Mouse (Mus musculus) retina, postnatal 1 day (tissue): ENCODE results near the gene Gabpa.

Experiments
- DNase-seq: peaks from one replicate; pipeline ENCODE4 v3.0.0-alpha.2; 2012

The Gabpa gene

GRCm38 (mm10) chr16:84834745-84835440 is at the start of gene Gabpa:
TSS of gene Gabpa (plus strand) at chr16:84834925.
- peak; percentile 99 for DNase-seq

- DNase-seq = no peak
Measured at GRCm38 (mm10) chr16:84784966-84785365, 49.8 kb upstream of the Gabpa start.

- DNase-seq = no peak
Measured at GRCm38 (mm10) chr16:84790595-84791165, 44.0 kb upstream of the Gabpa start.

GRCm38 (mm10) chr16:84793401-84793800 is 41.3 kb upstream of the Gabpa start:
- DNase-seq = no peak

GRCm38 (mm10) chr16:84795337-84795736 is 39.4 kb upstream of the Gabpa start:
- DNase-seq = no peak

- DNase-seq = no peak
Measured at GRCm38 (mm10) chr16:84796678-84797077, 38.0 kb upstream of the Gabpa start.

- no peak for DNase-seq
Measured at GRCm38 (mm10) chr16:84800038-84800437, 34.7 kb upstream of the Gabpa start.

GRCm38 (mm10) chr16:84802217-84802616 is 32.5 kb upstream of the Gabpa start:
- no peak for DNase-seq

- no peak for DNase-seq
Measured at GRCm38 (mm10) chr16:84804866-84805265, 29.9 kb upstream of the Gabpa start.

- DNase-seq = no peak
Measured at GRCm38 (mm10) chr16:84806175-84806574, 28.6 kb upstream of the Gabpa start.

GRCm38 (mm10) chr16:84807874-84808273 is 26.9 kb upstream of the Gabpa start:
- no peak for DNase-seq

GRCm38 (mm10) chr16:84810254-84810653 is 24.5 kb upstream of the Gabpa start:
- no peak for DNase-seq

GRCm38 (mm10) chr16:84813852-84814251 is 20.9 kb upstream of the Gabpa start:
- no peak for DNase-seq

GRCm38 (mm10) chr16:84814511-84814910 is 20.2 kb upstream of the Gabpa start:
- DNase-seq = no peak

- DNase-seq = peak; percentile 64
Measured at GRCm38 (mm10) chr16:84817423-84817822, 17.3 kb upstream of the Gabpa start.

- DNase-seq = no peak
Measured at GRCm38 (mm10) chr16:84825009-84825408, 9.7 kb upstream of the Gabpa start.

GRCm38 (mm10) chr16:84831696-84832095 is 3.0 kb upstream of the Gabpa start:
- DNase-seq = no peak

- DNase-seq = no peak
Measured at GRCm38 (mm10) chr16:84832736-84833135, 2.0 kb upstream of the Gabpa start.

- DNase-seq = no peak
Measured at GRCm38 (mm10) chr16:84834344-84834743, 381 bp upstream of the Gabpa start.

- DNase-seq = peak; percentile 87
Measured at GRCm38 (mm10) chr16:84835441-84835822, 707 bp downstream of the Gabpa start, which contains the start of gene Atp5j. TSS of gene Atp5j (minus strand) at chr16:84835625.

GRCm38 (mm10) chr16:84835823-84836743 is 1.4 kb downstream of the Gabpa start:
- DNase-seq = peak; percentile 64

GRCm38 (mm10) chr16:84838576-84838975 is 3.9 kb downstream of the Gabpa start:
- DNase-seq = no peak

GRCm38 (mm10) chr16:84853492-84853891 is 18.8 kb downstream of the Gabpa start:
- no peak for DNase-seq

GRCm38 (mm10) chr16:84864656-84865055 is 29.9 kb downstream of the Gabpa start:
- DNase-seq = no peak
